Mouse (Mus musculus): ENCODE data around the gene Chaf1a. TPM values are rescaled to one million over a fixed set of nuclear protein-coding genes. Genes with fewer than 3 reads are reported as not detected.
"Not testable (repeated sequence)": the region's sequence is repeated elsewhere in the genome, so short reads cannot be mapped to it uniquely, and the experiment has no call there.

Gene Chaf1a
- polyA plus RNA-seq, 1 experiment from 2014 or later: 14.2 TPM

DNA sequence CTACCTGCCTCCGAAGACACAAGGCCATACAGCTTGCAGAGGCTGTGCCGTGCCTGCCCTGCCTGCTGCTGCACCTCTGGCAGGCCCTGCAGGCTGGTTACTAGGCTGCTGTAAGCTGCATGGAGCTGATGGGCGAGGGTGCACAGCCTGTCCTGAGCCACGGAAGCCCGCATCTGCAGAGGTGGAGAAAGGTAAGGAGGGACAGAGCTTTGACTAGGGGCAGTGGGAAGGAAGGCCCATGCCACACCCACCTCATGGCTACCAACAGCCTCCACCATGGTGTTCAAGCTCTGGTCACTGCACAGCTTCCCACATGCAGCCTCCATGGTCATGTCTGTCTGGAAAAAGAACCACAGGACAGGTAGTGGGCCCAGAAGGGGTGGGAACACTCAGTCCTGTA, 61.9 kb downstream of the Chaf1a start:
- Histone ChIP-seq H3K9ac (ENCODE audit: low read depth, low read length) (no peak overlapping the region), H3K4me1 (ENCODE audit: control insufficient read depth, insufficient read depth, low read length) (no peaks in the 10 kb centered on the region), H3K4me3 (ENCODE audit: low read depth, low read length) (no peak overlapping the region), H3K36me3 (ENCODE audit: control insufficient read depth, insufficient read depth, low read length) (peaks cover 67% of the 10 kb centered on the region), H3K27me3 (replicated peaks; ENCODE audit: control insufficient read depth, insufficient read depth, low read length) (no peaks in the 10 kb centered on the region), H3K27ac (replicated peaks; ENCODE audit: low read depth, low read length) (no peak overlapping the region), H3K4me2 (ENCODE audit: low read depth, low read length) (no peak overlapping the region), H3K9me3 (ENCODE audit: control insufficient read depth, low read length) (no peaks in the 10 kb centered on the region)
- WGBS: 100% methylated on average over 5 of the region's 5 CpGs
- DNase-seq (ENCODE audit: low spot score) (no peak), ATAC-seq (ENCODE audit: low read depth) (no peak)

DNA sequence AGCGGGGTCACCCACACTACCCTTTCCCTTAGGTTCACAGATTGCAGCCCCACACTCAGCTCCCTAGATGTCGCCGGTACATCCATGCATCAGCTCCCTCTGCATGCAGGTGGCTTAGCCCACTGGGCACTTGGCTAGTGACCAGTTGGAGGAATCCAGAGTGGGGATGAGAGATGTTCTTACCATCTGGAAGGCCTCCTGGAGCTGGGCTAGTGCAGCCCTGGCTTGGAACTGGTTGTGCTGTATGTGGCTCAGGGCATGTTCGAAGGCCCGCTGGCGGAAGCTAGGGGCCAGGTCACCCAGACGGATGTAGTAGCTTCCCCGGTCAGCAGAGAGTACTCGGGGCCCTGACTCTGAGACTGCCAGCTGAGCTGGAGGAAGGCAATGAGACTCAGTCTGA, 62.7 kb downstream of the Chaf1a start:
- Histone ChIP-seq H3K27me3 (replicated peaks; ENCODE audit: control insufficient read depth, insufficient read depth, low read length) (no peaks in the 10 kb centered on the region), H3K9me3 (ENCODE audit: control insufficient read depth, low read length) (no peaks in the 10 kb centered on the region), H3K36me3 (ENCODE audit: control insufficient read depth, insufficient read depth, low read length) (peaks cover 59% of the 10 kb centered on the region), H3K27ac (replicated peaks; ENCODE audit: low read depth, low read length) (no peak overlapping the region), H3K4me2 (ENCODE audit: low read depth, low read length) (no peak overlapping the region), H3K9ac (ENCODE audit: low read depth, low read length) (no peak overlapping the region), H3K4me3 (ENCODE audit: low read depth, low read length) (no peak overlapping the region), H3K4me1 (ENCODE audit: control insufficient read depth, insufficient read depth, low read length) (no peaks in the 10 kb centered on the region)
- ATAC-seq (ENCODE audit: low read depth) (no peak), DNase-seq (ENCODE audit: low spot score) (no peak)
- WGBS: 90% methylated on average over 9 of the region's 9 CpGs

DNA sequence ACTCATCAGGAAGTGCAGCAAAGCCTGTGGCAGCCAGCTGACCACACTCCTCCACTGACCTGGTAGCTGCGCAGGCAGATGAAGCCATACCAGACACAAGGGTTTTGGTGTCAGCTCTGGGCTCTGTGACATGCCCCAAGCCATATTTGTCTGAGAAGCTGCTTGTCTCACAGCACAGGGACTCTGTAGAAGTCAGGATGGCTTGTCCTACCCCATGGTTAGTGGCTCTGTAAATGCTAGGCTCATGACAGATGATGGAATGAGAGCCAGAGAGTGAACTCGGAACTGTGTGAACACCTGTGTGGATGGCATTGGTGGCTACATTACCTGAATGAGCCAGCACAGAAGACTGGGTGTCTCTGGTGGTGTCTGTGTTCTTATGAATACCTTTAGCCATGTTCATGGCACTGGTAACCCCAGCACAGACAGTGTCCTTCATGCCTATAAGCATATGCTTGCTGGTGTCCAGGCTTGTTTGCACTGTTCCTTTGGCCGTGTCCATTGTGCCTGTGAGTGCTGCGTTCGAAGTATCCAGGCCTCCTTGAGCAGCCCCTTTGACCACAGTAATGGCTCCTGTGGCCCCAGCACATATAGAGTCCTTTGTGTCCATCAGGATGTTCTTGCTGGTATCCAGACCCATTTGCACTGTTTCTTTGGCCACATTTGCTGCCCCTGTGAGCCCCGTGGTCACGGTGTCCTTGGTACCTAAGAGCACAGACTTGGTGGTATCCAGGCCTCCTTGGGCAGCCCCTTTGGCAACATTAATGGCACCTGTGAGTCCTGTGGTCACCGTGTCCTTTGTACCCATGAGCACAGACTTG, 63.4 kb downstream of the Chaf1a start:
- Histone ChIP-seq H3K27ac (replicated peaks; ENCODE audit: low read depth, low read length) (no peak overlapping the region), H3K4me1 (ENCODE audit: control insufficient read depth, insufficient read depth, low read length) (no peaks in the 10 kb centered on the region), H3K4me3 (ENCODE audit: low read depth, low read length) (no peak overlapping the region), H3K36me3 (ENCODE audit: control insufficient read depth, insufficient read depth, low read length) (peaks cover 52% of the 10 kb centered on the region), H3K27me3 (replicated peaks; ENCODE audit: control insufficient read depth, insufficient read depth, low read length) (no peaks in the 10 kb centered on the region), H3K9me3 (ENCODE audit: control insufficient read depth, low read length) (no peaks in the 10 kb centered on the region), H3K4me2 (ENCODE audit: low read depth, low read length) (no peak overlapping the region), H3K9ac (ENCODE audit: low read depth, low read length) (no peak overlapping the region)
- DNase-seq (ENCODE audit: low spot score) (no peak), ATAC-seq (ENCODE audit: low read depth) (no peak)
- 93% methylated on average over 8 of the region's 8 CpGs for whole genome bisulfite sequencing

DNA sequence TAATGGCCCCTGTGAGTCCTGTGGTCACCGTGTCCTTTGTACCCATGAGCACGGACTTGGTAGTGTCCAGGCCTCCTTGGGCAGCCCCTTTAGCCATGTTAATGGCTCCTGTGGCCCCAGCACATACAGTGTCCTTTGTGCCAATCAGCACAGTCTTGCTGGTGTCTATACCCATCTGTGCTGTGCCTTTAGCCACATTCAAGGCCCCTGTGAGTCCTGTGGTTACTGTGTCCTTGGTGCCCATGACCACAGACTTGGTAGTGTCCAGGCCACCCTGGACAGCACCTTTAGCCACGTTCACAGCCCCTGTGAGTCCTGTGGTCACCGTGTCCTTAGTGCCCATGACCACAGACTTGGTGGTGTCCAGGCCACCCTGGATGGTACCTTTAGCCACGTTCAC, 64.6 kb downstream of the Chaf1a start:
- 100% methylated on average over 2 of the region's 5 CpGs for WGBS
- H3K27me3 ChIP-seq (replicated peaks; ENCODE audit: control insufficient read depth, insufficient read depth, low read length); H3K9ac ChIP-seq (ENCODE audit: low read depth, low read length); H3K4me1 ChIP-seq (ENCODE audit: control insufficient read depth, insufficient read depth, low read length); H3K4me2 ChIP-seq (ENCODE audit: low read depth, low read length); H3K9me3 ChIP-seq (ENCODE audit: control insufficient read depth, low read length); H3K27ac ChIP-seq (replicated peaks; ENCODE audit: low read depth, low read length); H3K4me3 ChIP-seq (ENCODE audit: low read depth, low read length); ATAC-seq (ENCODE audit: low read depth); DNase-seq (ENCODE audit: low spot score): not testable (repeated sequence)
- H3K36me3 ChIP-seq (ENCODE audit: control insufficient read depth, insufficient read depth, low read length): peaks cover 42% of the 10 kb centered on the region

DNA sequence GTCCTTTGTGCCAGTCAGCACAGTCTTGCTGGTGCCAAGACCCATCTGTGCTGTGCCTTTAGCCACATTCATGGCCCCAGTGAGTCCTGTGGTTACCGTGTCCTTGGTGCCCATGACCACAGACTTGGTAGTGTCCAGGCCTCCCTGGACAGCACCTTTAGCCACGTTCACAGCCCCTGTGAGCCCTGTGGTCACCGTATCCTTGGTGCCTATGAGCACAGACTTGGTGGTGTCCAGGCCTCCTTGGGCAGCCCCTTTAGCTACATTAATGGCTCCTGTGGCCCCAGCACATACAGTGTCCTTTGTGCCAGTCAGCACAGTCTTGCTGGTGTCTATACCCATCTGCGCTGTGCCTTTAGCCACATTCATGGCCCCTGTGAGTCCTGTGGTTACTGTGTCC, 66.2 kb downstream of the Chaf1a start:
- H3K27ac ChIP-seq (replicated peaks; ENCODE audit: low read depth, low read length); H3K9me3 ChIP-seq (ENCODE audit: control insufficient read depth, low read length); H3K4me1 ChIP-seq (ENCODE audit: control insufficient read depth, insufficient read depth, low read length); H3K4me3 ChIP-seq (ENCODE audit: low read depth, low read length); H3K4me2 ChIP-seq (ENCODE audit: low read depth, low read length); DNase-seq (ENCODE audit: low spot score); H3K27me3 ChIP-seq (replicated peaks; ENCODE audit: control insufficient read depth, insufficient read depth, low read length); ATAC-seq (ENCODE audit: low read depth); H3K9ac ChIP-seq (ENCODE audit: low read depth, low read length): not testable (repeated sequence)
- peaks cover 26% of the 10 kb centered on the region for H3K36me3 ChIP-seq (ENCODE audit: control insufficient read depth, insufficient read depth, low read length)
- 90% methylated on average over 4 of the region's 4 CpGs for WGBS

DNA sequence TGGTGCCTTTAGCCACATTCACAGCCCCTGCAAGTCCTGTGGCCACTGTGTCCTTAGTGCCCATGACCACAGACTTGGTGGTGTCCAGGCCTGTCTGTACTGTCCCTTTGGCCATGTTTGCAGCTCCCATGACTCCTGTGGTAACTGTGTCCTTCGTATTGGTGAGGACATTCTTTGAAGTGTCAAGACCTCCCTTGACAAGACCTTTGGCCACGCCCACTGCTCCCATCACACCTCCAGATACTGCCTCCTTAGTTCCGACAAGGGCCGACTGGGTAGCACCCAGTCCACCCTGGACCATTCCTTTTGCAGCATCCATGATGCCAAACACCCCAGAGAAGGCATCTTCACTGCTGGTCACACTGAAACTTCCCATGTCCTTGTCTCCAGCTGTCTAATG, 66.7 kb downstream of the Chaf1a start:
- no peak overlapping the region for H3K4me2 ChIP-seq (ENCODE audit: low read depth, low read length)
- 77% methylated on average over 4 of the region's 4 CpGs for WGBS
- ATAC-seq (ENCODE audit: low read depth) (no peak), DNase-seq (ENCODE audit: low spot score) (no peak)
- H3K4me1 ChIP-seq (ENCODE audit: control insufficient read depth, insufficient read depth, low read length): no peaks in the 10 kb centered on the region
- no peak overlapping the region for H3K9ac ChIP-seq (ENCODE audit: low read depth, low read length)
- no peaks in the 10 kb centered on the region for H3K9me3 ChIP-seq (ENCODE audit: control insufficient read depth, low read length)
- no peak overlapping the region for H3K4me3 ChIP-seq (ENCODE audit: low read depth, low read length)
- no peak overlapping the region for H3K27ac ChIP-seq (replicated peaks; ENCODE audit: low read depth, low read length)
- no peaks in the 10 kb centered on the region for H3K27me3 ChIP-seq (replicated peaks; ENCODE audit: control insufficient read depth, insufficient read depth, low read length)
- H3K36me3 ChIP-seq (ENCODE audit: control insufficient read depth, insufficient read depth, low read length): peaks cover 21% of the 10 kb centered on the region

DNA sequence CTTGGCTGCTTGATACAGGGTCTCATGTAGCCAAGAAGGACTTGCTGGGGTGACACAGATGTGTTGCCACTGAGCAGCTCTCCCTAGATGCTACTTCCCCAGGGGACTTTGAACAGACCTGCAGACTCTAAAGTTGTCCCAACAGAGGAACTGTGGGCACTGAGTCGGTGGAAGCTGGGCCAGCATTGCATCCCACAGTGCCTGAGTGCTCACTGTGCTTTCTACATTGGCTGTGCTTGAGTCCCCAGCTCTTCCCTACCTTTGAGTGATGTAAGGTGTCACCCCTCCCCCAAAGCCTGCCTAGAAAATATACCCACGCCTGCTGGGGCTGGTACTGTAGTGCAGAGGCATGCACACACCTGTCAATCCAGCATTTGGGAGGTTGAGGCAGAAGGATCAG, 67.5 kb downstream of the Chaf1a start:
- Histone ChIP-seq H3K9me3 (ENCODE audit: control insufficient read depth, low read length) (no peaks in the 10 kb centered on the region), H3K9ac (ENCODE audit: low read depth, low read length) (no peak overlapping the region), H3K27me3 (replicated peaks; ENCODE audit: control insufficient read depth, insufficient read depth, low read length) (no peaks in the 10 kb centered on the region), H3K4me3 (ENCODE audit: low read depth, low read length) (no peak overlapping the region), H3K36me3 (ENCODE audit: control insufficient read depth, insufficient read depth, low read length) (peaks cover 13% of the 10 kb centered on the region), H3K4me2 (ENCODE audit: low read depth, low read length) (no peak overlapping the region), H3K4me1 (ENCODE audit: control insufficient read depth, insufficient read depth, low read length) (no peaks in the 10 kb centered on the region), H3K27ac (replicated peaks; ENCODE audit: low read depth, low read length) (no peak overlapping the region)
- no peak for ATAC-seq (ENCODE audit: low read depth)
- DNase-seq (ENCODE audit: low spot score): no peak
- 70% methylated on average over 2 of the region's 2 CpGs for WGBS

DNA sequence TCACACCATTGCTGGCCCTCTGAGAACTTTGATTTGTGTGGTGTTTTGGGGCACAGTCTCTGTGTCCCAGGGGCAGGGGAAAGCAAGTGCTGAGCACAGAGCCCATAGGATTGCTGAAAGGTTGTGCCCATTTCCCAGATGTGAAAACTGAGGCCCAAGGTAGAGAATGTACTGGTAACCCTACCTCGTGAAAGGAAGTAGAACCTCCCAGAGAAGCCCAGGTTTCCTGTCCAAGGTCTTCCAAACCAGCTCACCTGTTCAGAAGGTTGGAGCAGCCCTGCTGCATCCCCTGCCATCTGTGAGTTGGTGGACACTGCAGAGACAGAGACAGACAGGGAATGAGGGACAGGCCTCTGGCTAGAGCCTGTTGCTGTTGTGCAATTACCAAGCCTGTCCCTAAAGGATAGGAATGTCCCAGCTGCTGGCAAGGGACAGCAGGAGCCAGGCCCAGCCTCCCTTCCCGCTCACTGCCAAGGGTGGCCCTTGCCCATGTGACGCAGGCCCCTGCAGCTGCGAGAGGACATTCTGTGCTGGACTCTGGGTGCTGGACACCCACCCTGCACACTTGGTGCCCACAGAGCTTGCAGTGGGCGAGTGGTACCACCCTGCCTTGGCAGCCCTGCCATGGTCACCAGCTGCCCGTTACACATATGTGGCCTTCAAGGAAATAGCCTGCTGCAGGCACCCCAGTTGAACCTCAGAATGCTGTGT, 68.2 kb downstream of the Chaf1a start:
- Histone ChIP-seq H3K4me3 (ENCODE audit: low read depth, low read length) (no peak overlapping the region), H3K27me3 (replicated peaks; ENCODE audit: control insufficient read depth, insufficient read depth, low read length) (no peaks in the 10 kb centered on the region), H3K4me1 (ENCODE audit: control insufficient read depth, insufficient read depth, low read length) (no peaks in the 10 kb centered on the region), H3K4me2 (ENCODE audit: low read depth, low read length) (no peak overlapping the region), H3K9ac (ENCODE audit: low read depth, low read length) (no peak overlapping the region), H3K36me3 (ENCODE audit: control insufficient read depth, insufficient read depth, low read length) (peaks cover 6% of the 10 kb centered on the region; the same call in 1 of the 2 replicates), H3K27ac (replicated peaks; ENCODE audit: low read depth, low read length) (no peak overlapping the region), H3K9me3 (ENCODE audit: control insufficient read depth, low read length) (no peaks in the 10 kb centered on the region)
- WGBS: 76% methylated on average over 6 of the region's 6 CpGs
- DNase-seq (ENCODE audit: low spot score) (no peak), ATAC-seq (ENCODE audit: low read depth) (no peak)
